28 mouse cellular contexts compared by ENCODE assay signal in genomic region chr4:101430000-101430399, GRCm38 (mm10). TPM values are rescaled to one million over a fixed set of nuclear protein-coding genes. Genes with fewer than 3 reads are reported as not detected.
A peak's percentile ranks its signal among the peaks of the same experiment; 100 is the strongest.
DNase-seq lines count a peak whose midpoint lies in the region; ATAC-seq and TF ChIP-seq lines count a peak whose summit lies in the region.
"Had no signal": no experiment of that assay in that cellular context is flagged by ENCODE, and none has a peak within 500 bp of the region (broad histone marks: within the 10 kb centered on the region; RNA-seq: fewer than 3 reads in every experiment).

No protein-coding gene starts in this region.

- TF ChIP-seq CTCF in kidney, postnatal 0 days (IDR thresholded peaks at IDR 0.05; ENCODE audit: low read depth): no peak
- TF ChIP-seq CTCF in layer of hippocampus, adult 2 months (conservative IDR thresholded peaks at IDR 0.05): no peak
- TF ChIP-seq CTCF in liver, postnatal 0 days (IDR thresholded peaks at IDR 0.05; ENCODE audit: low read depth): no peak

- no peaks in the 10 kb centered on the region for H3K36me3 ChIP-seq in kidney, embryonic 14.5 days (ENCODE audit: control insufficient read depth, insufficient read depth, low read length)
- no peaks in the 10 kb centered on the region for H3K36me3 ChIP-seq in kidney, postnatal 0 days (ENCODE audit: insufficient read depth, low read length)
- no peaks in the 10 kb centered on the region for H3K36me3 ChIP-seq in liver, postnatal 0 days (replicated peaks; ENCODE audit: insufficient read depth, low read length)
- H3K36me3 ChIP-seq: G1E; heart, embryonic 15.5 days; hindbrain, embryonic 13.5 days had no signal

- TF ChIP-seq EP300 in liver, postnatal 0 days (IDR thresholded peaks at IDR 0.05; ENCODE audit: low read depth): no peak

- H3K4me3 ChIP-seq in kidney, embryonic 14.5 days (ENCODE audit: low read length): no peak overlapping the region
- H3K4me3 ChIP-seq in kidney, postnatal 0 days (replicated peaks; ENCODE audit: low read depth, low read length): no peak overlapping the region
- H3K4me3 ChIP-seq in layer of hippocampus, adult 2 months: no peak overlapping the region
- no peak overlapping the region for H3K4me3 ChIP-seq in liver, postnatal 0 days (ENCODE audit: low read depth, low read length)
- H3K4me3 ChIP-seq: forebrain, embryonic 10.5 days; forebrain, embryonic 13.5 days; heart, embryonic 12.5 days; heart, embryonic 15.5 days; hindbrain, embryonic 10.5 days; hindbrain, embryonic 13.5 days had no signal

- no peak for ATAC-seq in kidney, embryonic 14.5 days (ENCODE audit: low FRiP score, low TSS enrichment)
- peak; percentile 49; the same call in 1 of the 2 replicates for ATAC-seq in kidney, postnatal 0 days (replicated peaks; ENCODE audit: low FRiP score, low read depth)
- ATAC-seq in liver, postnatal 0 days: peak; percentile 77
- ATAC-seq: forebrain, embryonic 13.5 days; forebrain, embryonic 16.5 days had no signal

- DNase-seq in kidney, adult 11 months: peak; percentile 37
- DNase-seq in kidney, postnatal 0 days (ENCODE audit: low spot score): no peak
- DNase-seq in kidney, adult 18-20 months: no peak
- no peak for DNase-seq in layer of hippocampus, adult 2 months (ENCODE audit: low spot score in 2 of 2)
- DNase-seq in layer of hippocampus, postnatal 25 days (ENCODE audit: extremely low spot score in 1 of 2, low spot score in 1 of 2): no peak
- peak; percentile 35 for DNase-seq in liver, postnatal 0 days
- DNase-seq in liver: no peak
- DNase-seq: adrenal gland, postnatal 10 days; adrenal gland, postnatal 36 days; B cell, adult 2 months; cerebellum, adult 18-20 months; cerebellum, adult 9-10 months; cerebellum, postnatal 14 days; gastrocnemius, postnatal 10 days; gastrocnemius, postnatal 36 days; heart, postnatal 10 days; heart, postnatal 36 days had no signal

- WGBS in kidney, embryonic 14.5 days: 90% methylated on average over 6 of the region's 6 CpGs
- WGBS in kidney, postnatal 0 days: 91% methylated on average over 6 of the region's 6 CpGs
- whole genome bisulfite sequencing in liver, postnatal 0 days (ENCODE audit: insufficient replicate concordance): 89% methylated on average over 6 of the region's 6 CpGs

- H3K4me1 ChIP-seq in kidney, embryonic 14.5 days (ENCODE audit: control insufficient read depth, insufficient read depth, low read length): no peaks in the 10 kb centered on the region
- H3K4me1 ChIP-seq in kidney, postnatal 0 days (replicated peaks; ENCODE audit: insufficient read depth, low read length): no peaks in the 10 kb centered on the region
- peaks cover 9% of the 10 kb centered on the region; the same call in 1 of the 2 replicates for H3K4me1 ChIP-seq in liver, postnatal 0 days (ENCODE audit: insufficient read depth)
- H3K4me1 ChIP-seq: forebrain, embryonic 13.5 days; hindbrain, embryonic 10.5 days; hindbrain, embryonic 13.5 days had no signal

- no peaks in the 10 kb centered on the region for H3K27me3 ChIP-seq in kidney, embryonic 14.5 days (ENCODE audit: control insufficient read depth, insufficient read depth, low read length)
- H3K27me3 ChIP-seq in kidney, postnatal 0 days (ENCODE audit: insufficient read depth, low read length): no peaks in the 10 kb centered on the region
- H3K27me3 ChIP-seq in liver, postnatal 0 days (ENCODE audit: insufficient read depth, low read length): no peaks in the 10 kb centered on the region
- H3K27me3 ChIP-seq: CH12.LX; forebrain, embryonic 13.5 days; heart, embryonic 12.5 days; heart, embryonic 15.5 days; hindbrain, embryonic 13.5 days; Patski had no signal

- no peak overlapping the region for H3K9ac ChIP-seq in kidney, embryonic 14.5 days (ENCODE audit: low read depth, low read length)
- no peak overlapping the region for H3K9ac ChIP-seq in kidney, postnatal 0 days (ENCODE audit: low read depth, low read length)
- H3K9ac ChIP-seq in liver, postnatal 0 days (replicated peaks): no peak overlapping the region
- H3K9ac ChIP-seq: forebrain, embryonic 13.5 days; heart, embryonic 12.5 days; heart, embryonic 15.5 days; hindbrain, embryonic 13.5 days had no signal

- no peak overlapping the region for H3K27ac ChIP-seq in kidney, embryonic 14.5 days (ENCODE audit: low read depth, low read length)
- no peak overlapping the region; the same call in 1 of the 2 replicates for H3K27ac ChIP-seq in kidney, postnatal 0 days
- H3K27ac ChIP-seq in layer of hippocampus, adult 2 months: peak overlapping the region; percentile 55; the same call in 1 of the 2 replicates
- peak overlapping the region; percentile 76 for H3K27ac ChIP-seq in liver, postnatal 0 days (ENCODE audit: low read depth)
- H3K27ac ChIP-seq: forebrain, embryonic 10.5 days; forebrain, embryonic 13.5 days; heart, embryonic 15.5 days; hindbrain, embryonic 10.5 days; hindbrain, embryonic 13.5 days had no signal

- no peaks in the 10 kb centered on the region for H3K9me3 ChIP-seq in kidney, embryonic 14.5 days (ENCODE audit: control insufficient read depth, low read length)
- H3K9me3 ChIP-seq in kidney, postnatal 0 days (replicated peaks; ENCODE audit: low read length): no peaks in the 10 kb centered on the region
- H3K9me3 ChIP-seq in liver, postnatal 0 days (ENCODE audit: low read length): no peaks in the 10 kb centered on the region
- H3K9me3 ChIP-seq: forebrain, embryonic 10.5 days; forebrain, embryonic 13.5 days; G1E; heart, embryonic 12.5 days; heart, embryonic 15.5 days; hindbrain, embryonic 10.5 days; hindbrain, embryonic 13.5 days had no signal

- no peak overlapping the region for H3K4me2 ChIP-seq in kidney, embryonic 14.5 days (replicated peaks; ENCODE audit: low read depth, low read length)
- no peak overlapping the region for H3K4me2 ChIP-seq in kidney, postnatal 0 days (ENCODE audit: low read length)
- no peak overlapping the region for H3K4me2 ChIP-seq in liver, postnatal 0 days (ENCODE audit: low read depth, low read length)
- H3K4me2 ChIP-seq: forebrain, embryonic 13.5 days; heart, embryonic 12.5 days; heart, embryonic 15.5 days; hindbrain, embryonic 13.5 days had no signal

RNA-seq across cellular contexts. Expression of gene Ak4, which starts 10.9 kb away (rescaled TPM):
- 5.1 and 5.3 TPM in 2 replicates for polyA plus RNA-seq in kidney, embryonic 14.5 days (2014; fragmentation: Nextera tagmentation; extraction: Ambion mirVana)
- 17.1 and 20.8 TPM in 2 replicates for polyA plus RNA-seq in kidney, postnatal 0 days (2015; fragmentation: Nextera tagmentation; extraction: Ambion mirVana)
- 10 to 100 TPM; 63.0 to 63.2 TPM for total RNA-seq in layer of hippocampus, adult 2 months (2021)
- total RNA-seq in layer of hippocampus, postnatal 25 days (2021): 10 to 100 TPM; 61.7 to 81.2 TPM
- 27.1 and 31.3 TPM in 2 replicates for polyA plus RNA-seq in liver, postnatal 0 days (2015; fragmentation: Nextera tagmentation; extraction: Ambion mirVana)
- total RNA-seq: G1E had no signal
- polyA plus RNA-seq: G1E had no signal

Comparison
In these comparisons a context has a peak if more than half of its experiments do, and no peak if none do; other contexts are left out.
1. DNase-seq: peak in kidney, adult 11 months (single experiment) and liver, postnatal 0 days (single experiment); none in kidney, postnatal 0 days (single experiment), kidney, adult 18-20 months (single experiment), layer of hippocampus, adult 2 months (0 of 2), layer of hippocampus, postnatal 25 days (0 of 2) and liver (single experiment).
2. H3K27ac ChIP-seq: peak in layer of hippocampus, adult 2 months (single experiment) and liver, postnatal 0 days (single experiment); none in kidney, embryonic 14.5 days (single experiment) and kidney, postnatal 0 days (single experiment).